Mouse (Mus musculus): ENCODE results near the gene Nfib. TPM values are rescaled to one million over a fixed set of nuclear protein-coding genes. Genes with fewer than 3 reads are reported as not detected.

Gene Nfib
- polyA plus RNA-seq, 1 experiment from 2014 or later, result 263 TPM

GRCm38 (mm10) chr4:82335266-82335865 lies 370.2 kb downstream of the Nfib start:
- Histone ChIP-seq H3K27ac (ENCODE audit: low read length) (no peak overlapping the region), H3K27me3 (replicated peaks; ENCODE audit: control insufficient read depth, insufficient read depth, low read length) (no peaks in the 10 kb centered on the region), H3K4me2 (ENCODE audit: low read length) (no peak overlapping the region), H3K4me3 (replicated peaks; ENCODE audit: low read length) (no peak overlapping the region), H3K9me3 (ENCODE audit: control insufficient read depth, low read length) (no peaks in the 10 kb centered on the region), H3K4me1 (replicated peaks; ENCODE audit: control insufficient read depth, insufficient read depth, low read length) (peaks cover 13% of the 10 kb centered on the region), H3K9ac (replicated peaks; ENCODE audit: low read depth, low read length) (no peak overlapping the region), H3K36me3 (ENCODE audit: control insufficient read depth, insufficient read depth) (no peaks in the 10 kb centered on the region)
- ATAC-seq, result peak; percentile 28; the same call in 1 of the 2 replicates
- WGBS, result 27% methylated on average over 4 of the region's 4 CpGs

GRCm38 (mm10) chr4:82333413-82333812 lies 372.1 kb downstream of the Nfib start:
- Histone ChIP-seq H3K4me2 (ENCODE audit: low read length) (no peak overlapping the region), H3K9me3 (ENCODE audit: control insufficient read depth, low read length) (no peaks in the 10 kb centered on the region), H3K27ac (ENCODE audit: low read length) (no peak overlapping the region), H3K4me3 (replicated peaks; ENCODE audit: low read length) (no peak overlapping the region), H3K27me3 (replicated peaks; ENCODE audit: control insufficient read depth, insufficient read depth, low read length) (no peaks in the 10 kb centered on the region), H3K4me1 (replicated peaks; ENCODE audit: control insufficient read depth, insufficient read depth, low read length) (peaks cover 7% of the 10 kb centered on the region), H3K9ac (replicated peaks; ENCODE audit: low read depth, low read length) (no peak overlapping the region), H3K36me3 (ENCODE audit: control insufficient read depth, insufficient read depth) (no peaks in the 10 kb centered on the region)
- ATAC-seq, result no peak
- WGBS, result 92% methylated on average over 3 of the region's 3 CpGs

- Histone ChIP-seq H3K9ac (replicated peaks; ENCODE audit: low read depth, low read length) (no peak overlapping the region), H3K36me3 (ENCODE audit: control insufficient read depth, insufficient read depth) (no peaks in the 10 kb centered on the region), H3K27me3 (replicated peaks; ENCODE audit: control insufficient read depth, insufficient read depth, low read length) (no peaks in the 10 kb centered on the region), H3K4me3 (replicated peaks; ENCODE audit: low read length) (no peak overlapping the region), H3K27ac (ENCODE audit: low read length) (no peak overlapping the region), H3K4me1 (replicated peaks; ENCODE audit: control insufficient read depth, insufficient read depth, low read length) (peaks cover 7% of the 10 kb centered on the region), H3K4me2 (ENCODE audit: low read length) (no peak overlapping the region), H3K9me3 (ENCODE audit: control insufficient read depth, low read length) (no peaks in the 10 kb centered on the region)
- no peak for ATAC-seq
- 89% methylated on average over 4 of the region's 4 CpGs for WGBS
Measured at GRCm38 (mm10) chr4:82330095-82330494, 375.5 kb downstream of the Nfib start.

DNA sequence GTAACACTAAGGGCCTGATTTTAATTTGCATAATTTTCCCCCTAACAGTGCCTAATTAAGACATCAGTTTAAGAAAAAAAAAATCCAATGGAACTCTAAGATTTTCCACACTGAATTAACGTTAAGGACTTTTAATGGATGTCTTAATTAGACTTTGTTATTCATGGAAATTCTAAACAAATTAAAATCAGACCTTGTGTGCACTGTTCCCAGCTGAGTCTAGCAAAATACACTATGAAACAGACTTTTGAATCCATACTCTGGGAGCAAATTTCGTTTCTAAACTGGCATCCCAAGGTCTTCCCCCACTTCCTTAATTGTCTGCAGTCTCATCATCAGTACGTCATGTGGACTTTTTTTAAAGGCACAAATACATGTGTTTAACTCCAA lies 379.4 kb downstream of the Nfib start:
- WGBS, result 12% methylated on average over 3 of the region's 3 CpGs
- Histone ChIP-seq H3K9me3 (ENCODE audit: control insufficient read depth, low read length) (no peaks in the 10 kb centered on the region), H3K4me1 (replicated peaks; ENCODE audit: control insufficient read depth, insufficient read depth, low read length) (peaks cover 7% of the 10 kb centered on the region; the same call in 1 of the 2 replicates), H3K9ac (replicated peaks; ENCODE audit: low read depth, low read length) (no peak overlapping the region), H3K27me3 (replicated peaks; ENCODE audit: control insufficient read depth, insufficient read depth, low read length) (no peaks in the 10 kb centered on the region), H3K27ac (ENCODE audit: low read length) (no peak overlapping the region), H3K4me2 (ENCODE audit: low read length) (no peak overlapping the region), H3K4me3 (replicated peaks; ENCODE audit: low read length) (no peak overlapping the region), H3K36me3 (ENCODE audit: control insufficient read depth, insufficient read depth) (peaks cover 10% of the 10 kb centered on the region)
- ATAC-seq, result peak; percentile 55

- Histone ChIP-seq H3K27ac (ENCODE audit: low read length) (0 out of 2 replicates have a peak overlapping the region, but pooled peaks have one; percentile 5), H3K4me3 (replicated peaks; ENCODE audit: low read length) (no peak overlapping the region), H3K36me3 (ENCODE audit: control insufficient read depth, insufficient read depth) (peaks cover 10% of the 10 kb centered on the region), H3K4me2 (ENCODE audit: low read length) (no peak overlapping the region), H3K9me3 (ENCODE audit: control insufficient read depth, low read length) (no peaks in the 10 kb centered on the region), H3K9ac (replicated peaks; ENCODE audit: low read depth, low read length) (no peak overlapping the region), H3K4me1 (replicated peaks; ENCODE audit: control insufficient read depth, insufficient read depth, low read length) (peaks cover 7% of the 10 kb centered on the region; the same call in 1 of the 2 replicates), H3K27me3 (replicated peaks; ENCODE audit: control insufficient read depth, insufficient read depth, low read length) (no peaks in the 10 kb centered on the region)
- 22% methylated on average over 6 of the region's 6 CpGs for WGBS
- peak; percentile 39 for ATAC-seq
Measured at GRCm38 (mm10) chr4:82325409-82326139, 380.0 kb downstream of the Nfib start.

GRCm38 (mm10) chr4:82324977-82325376 lies 380.6 kb downstream of the Nfib start:
- Histone ChIP-seq H3K4me3 (replicated peaks; ENCODE audit: low read length) (no peak overlapping the region), H3K36me3 (ENCODE audit: control insufficient read depth, insufficient read depth) (peaks cover 15% of the 10 kb centered on the region), H3K9ac (replicated peaks; ENCODE audit: low read depth, low read length) (no peak overlapping the region), H3K4me1 (replicated peaks; ENCODE audit: control insufficient read depth, insufficient read depth, low read length) (peaks cover 7% of the 10 kb centered on the region; the same call in 1 of the 2 replicates), H3K27me3 (replicated peaks; ENCODE audit: control insufficient read depth, insufficient read depth, low read length) (no peaks in the 10 kb centered on the region), H3K4me2 (ENCODE audit: low read length) (no peak overlapping the region), H3K9me3 (ENCODE audit: control insufficient read depth, low read length) (no peaks in the 10 kb centered on the region), H3K27ac (ENCODE audit: low read length) (no peak overlapping the region)
- 39% methylated on average over 3 of the region's 3 CpGs for WGBS
- ATAC-seq, result no peak

DNA sequence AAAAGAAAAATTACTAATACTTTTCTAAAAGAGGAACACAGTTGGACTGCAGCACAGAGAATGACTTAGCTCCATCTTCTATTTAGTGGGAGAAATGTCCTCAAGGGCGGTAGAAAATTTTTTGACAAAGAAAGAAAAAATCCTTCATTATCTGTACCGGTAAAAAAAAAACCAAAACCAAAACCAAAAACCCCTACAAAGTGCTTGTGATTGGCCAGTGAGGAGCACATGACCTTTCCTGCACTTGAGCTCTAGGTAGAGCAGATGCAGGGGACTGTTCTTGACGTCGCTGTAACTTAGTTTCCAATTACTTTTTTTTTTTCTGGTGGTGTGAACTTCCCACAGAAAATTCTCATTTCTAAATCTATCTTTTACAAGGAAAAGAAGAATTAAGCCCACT lies 384.5 kb downstream of the Nfib start:
- H3K4me3 ChIP-seq (replicated peaks; ENCODE audit: low read length), result no peak overlapping the region
- no peak overlapping the region for H3K9ac ChIP-seq (replicated peaks; ENCODE audit: low read depth, low read length)
- H3K4me1 ChIP-seq (replicated peaks; ENCODE audit: control insufficient read depth, insufficient read depth, low read length), result peaks cover 3% of the 10 kb centered on the region; the same call in 1 of the 2 replicates
- H3K27me3 ChIP-seq (replicated peaks; ENCODE audit: control insufficient read depth, insufficient read depth, low read length), result no peaks in the 10 kb centered on the region
- 78% methylated on average over 4 of the region's 4 CpGs for WGBS
- H3K4me2 ChIP-seq (ENCODE audit: low read length), result no peak overlapping the region
- peaks cover 22% of the 10 kb centered on the region for H3K36me3 ChIP-seq (ENCODE audit: control insufficient read depth, insufficient read depth)
- no peak for ATAC-seq
- no peaks in the 10 kb centered on the region for H3K9me3 ChIP-seq (ENCODE audit: control insufficient read depth, low read length)
- H3K27ac ChIP-seq (ENCODE audit: low read length), result no peak overlapping the region

DNA sequence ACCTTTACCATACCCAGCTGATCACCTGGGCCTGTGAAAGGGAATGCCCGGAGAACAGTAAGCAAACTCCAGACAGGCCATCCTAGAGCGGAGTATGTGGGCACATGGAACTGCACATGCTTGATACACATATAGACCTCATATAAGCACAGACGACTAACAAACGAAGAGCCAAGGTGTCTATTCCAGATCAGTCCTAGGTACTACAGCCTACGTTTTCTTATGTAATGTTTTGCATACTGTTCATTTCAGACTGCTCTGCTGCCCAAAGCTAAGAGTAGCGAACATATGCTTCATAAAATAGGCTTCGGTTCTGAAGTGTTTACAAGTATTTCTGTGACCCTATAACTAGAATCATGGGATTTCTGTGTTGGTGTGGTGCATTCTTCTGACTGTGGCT lies 386.2 kb downstream of the Nfib start:
- no peak overlapping the region for H3K4me2 ChIP-seq (ENCODE audit: low read length)
- no peak overlapping the region for H3K4me3 ChIP-seq (replicated peaks; ENCODE audit: low read length)
- no peaks in the 10 kb centered on the region; the same call in 1 of the 2 replicates for H3K4me1 ChIP-seq (replicated peaks; ENCODE audit: control insufficient read depth, insufficient read depth, low read length)
- no peaks in the 10 kb centered on the region for H3K9me3 ChIP-seq (ENCODE audit: control insufficient read depth, low read length)
- peaks cover 22% of the 10 kb centered on the region for H3K36me3 ChIP-seq (ENCODE audit: control insufficient read depth, insufficient read depth)
- H3K27ac ChIP-seq (ENCODE audit: low read length), result no peak overlapping the region
- 83% methylated on average over 7 of the region's 7 CpGs for WGBS
- ATAC-seq, result no peak
- no peak overlapping the region for H3K9ac ChIP-seq (replicated peaks; ENCODE audit: low read depth, low read length)
- H3K27me3 ChIP-seq (replicated peaks; ENCODE audit: control insufficient read depth, insufficient read depth, low read length), result no peaks in the 10 kb centered on the region

GRCm38 (mm10) chr4:82316168-82316567 lies 389.4 kb downstream of the Nfib start:
- no peaks in the 10 kb centered on the region for H3K9me3 ChIP-seq (ENCODE audit: control insufficient read depth, low read length)
- H3K4me1 ChIP-seq (replicated peaks; ENCODE audit: control insufficient read depth, insufficient read depth, low read length), result no peaks in the 10 kb centered on the region; the same call in 1 of the 2 replicates
- H3K27ac ChIP-seq (ENCODE audit: low read length), result no peak overlapping the region
- H3K27me3 ChIP-seq (replicated peaks; ENCODE audit: control insufficient read depth, insufficient read depth, low read length), result no peaks in the 10 kb centered on the region
- no peak overlapping the region for H3K9ac ChIP-seq (replicated peaks; ENCODE audit: low read depth, low read length)
- no peak for ATAC-seq
- peaks cover 11% of the 10 kb centered on the region for H3K36me3 ChIP-seq (ENCODE audit: control insufficient read depth, insufficient read depth)
- 86% methylated on average over 6 of the region's 6 CpGs for WGBS
- no peak overlapping the region for H3K4me3 ChIP-seq (replicated peaks; ENCODE audit: low read length)
- no peak overlapping the region for H3K4me2 ChIP-seq (ENCODE audit: low read length)

All from forebrain, embryonic 16.5 days (tissue).